Mouse (Mus musculus) liver (tissue): Measurements from ENCODE around the gene Snap91.
A peak's percentile ranks its signal among the peaks of the same experiment; 100 is the strongest.

Experiments used
- DNase-seq: peaks from one replicate; pipeline ENCODE4 v3.0.0-alpha.2; 2020; ENCODE audit warnings: mixed read lengths

The Snap91 gene

DNA sequence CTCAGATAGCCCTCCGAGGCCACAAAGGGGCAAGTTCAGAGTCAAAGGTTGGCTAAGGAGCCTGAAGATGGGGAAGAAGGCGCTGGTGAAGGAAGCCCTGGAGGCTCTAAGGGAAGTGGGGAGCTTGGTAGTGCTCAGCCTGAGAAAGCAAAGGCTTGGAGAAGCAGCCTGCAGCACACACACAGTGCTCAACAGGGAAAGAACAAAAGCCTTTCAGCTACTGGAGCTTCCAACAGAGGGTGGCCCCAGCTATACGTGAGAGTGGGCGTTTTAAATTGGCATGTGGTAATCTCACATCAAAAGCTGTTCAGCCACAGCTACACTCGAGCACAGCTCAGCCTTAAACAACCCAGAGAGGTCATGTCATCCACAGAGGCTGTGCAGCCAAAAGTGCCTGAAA, 67.1 kb downstream of the Snap91 start:
- DNase-seq: no peak

GRCm38 (mm10) chr9:86810696-86811232, 69.7 kb downstream of the Snap91 start:
- DNase-seq: no peak

DNA sequence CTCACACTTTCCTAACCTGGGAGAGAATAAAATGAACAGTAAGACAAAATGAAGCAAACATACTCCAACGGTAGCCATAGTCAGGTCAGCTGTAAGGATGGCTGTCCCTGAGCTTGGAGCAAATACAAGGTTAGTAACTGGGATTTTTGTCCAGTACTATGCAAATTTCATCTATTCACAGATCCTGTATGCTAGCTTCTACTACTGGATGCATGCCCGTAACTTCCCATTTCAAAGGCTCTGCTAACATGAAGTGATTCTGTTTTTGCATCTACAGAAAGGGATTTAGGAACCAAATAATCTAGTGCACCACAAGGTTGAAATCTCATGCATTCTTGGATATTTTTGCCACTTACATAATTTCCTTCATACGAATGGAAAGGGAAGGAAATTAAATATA, 70.2 kb downstream of the Snap91 start:
- no peak for DNase-seq

DNA sequence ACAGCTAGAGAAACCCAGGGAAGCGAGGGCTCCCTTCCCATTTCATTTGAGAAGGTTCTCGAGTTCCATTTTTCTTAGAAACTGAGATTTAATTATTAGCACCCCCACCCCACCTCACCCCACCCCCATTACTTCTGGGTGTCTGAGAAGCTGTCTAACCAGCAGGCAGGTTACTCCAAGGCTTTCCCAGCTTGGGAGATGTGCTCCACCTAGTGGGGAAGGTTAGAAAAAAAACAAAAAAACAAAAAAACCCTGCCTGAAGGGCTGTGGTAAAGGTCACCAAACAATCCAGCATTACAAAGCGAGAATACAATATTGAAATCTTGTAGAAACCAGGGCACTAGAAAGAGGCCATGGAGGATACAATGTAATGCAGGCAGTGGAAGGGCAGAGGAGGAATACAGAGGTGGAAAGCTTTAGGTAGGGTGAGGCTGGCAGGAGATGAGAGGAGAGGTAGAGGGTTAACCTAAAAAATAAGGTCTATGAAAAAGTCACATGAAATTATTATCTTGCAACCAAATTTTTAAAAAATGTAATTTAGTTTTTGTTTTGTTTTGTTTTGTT, 79.8 kb downstream of the Snap91 start:
- no peak for DNase-seq

- no peak for DNase-seq
Observed at GRCm38 (mm10) chr9:86799099-86799498, 81.4 kb downstream of the Snap91 start.

DNA sequence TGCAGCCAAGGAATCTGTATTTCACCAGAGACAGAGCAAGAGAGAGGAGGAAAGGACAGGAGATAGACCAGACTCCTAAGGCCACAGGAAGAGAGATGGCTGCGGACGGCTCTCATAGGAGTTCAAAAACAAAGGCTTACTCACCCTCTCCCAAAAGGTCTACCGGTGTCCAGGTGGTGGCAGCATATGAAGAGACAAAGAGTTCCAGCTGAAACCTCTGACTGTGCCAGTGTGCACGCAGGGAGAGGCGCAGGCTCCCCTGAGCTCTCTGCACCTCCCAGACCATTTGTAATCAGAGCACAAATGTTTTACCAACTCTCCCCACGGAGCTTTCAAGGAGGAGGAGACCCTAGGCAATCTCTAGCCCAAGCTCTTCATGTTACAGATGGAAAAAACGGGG, 81.8 kb downstream of the Snap91 start:
- no peak for DNase-seq

DNA sequence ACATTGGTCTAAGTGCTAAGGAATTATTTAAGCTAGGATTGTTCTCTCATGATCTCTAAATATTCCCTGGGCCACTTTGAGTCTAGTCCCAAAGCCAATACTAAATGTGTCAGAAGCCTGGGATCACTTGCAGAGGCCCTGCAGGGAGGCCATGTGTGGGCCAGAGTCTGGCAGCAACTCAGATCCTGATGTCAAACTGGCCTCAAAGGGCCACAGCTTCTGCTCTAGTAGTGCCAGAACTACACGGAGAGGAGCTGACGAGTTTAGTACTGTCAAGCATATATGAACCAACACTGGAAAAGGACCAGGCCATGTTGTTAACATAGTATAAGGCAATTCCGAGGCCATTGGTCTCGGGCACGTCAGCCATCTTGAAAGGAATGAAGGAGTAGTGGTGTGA, 82.3 kb downstream of the Snap91 start:
- DNase-seq: no peak

- no peak for DNase-seq
Observed at GRCm38 (mm10) chr9:86797553-86797952, 82.9 kb downstream of the Snap91 start.

- no peak for DNase-seq
Observed at GRCm38 (mm10) chr9:86795236-86795635, 85.2 kb downstream of the Snap91 start.

GRCm38 (mm10) chr9:86791927-86792326, 88.5 kb downstream of the Snap91 start:
- no peak for DNase-seq

GRCm38 (mm10) chr9:86789186-86789585, 91.3 kb downstream of the Snap91 start:
- DNase-seq: no peak

- no peak for DNase-seq
Observed at GRCm38 (mm10) chr9:86782836-86783235, 97.6 kb downstream of the Snap91 start.

DNA sequence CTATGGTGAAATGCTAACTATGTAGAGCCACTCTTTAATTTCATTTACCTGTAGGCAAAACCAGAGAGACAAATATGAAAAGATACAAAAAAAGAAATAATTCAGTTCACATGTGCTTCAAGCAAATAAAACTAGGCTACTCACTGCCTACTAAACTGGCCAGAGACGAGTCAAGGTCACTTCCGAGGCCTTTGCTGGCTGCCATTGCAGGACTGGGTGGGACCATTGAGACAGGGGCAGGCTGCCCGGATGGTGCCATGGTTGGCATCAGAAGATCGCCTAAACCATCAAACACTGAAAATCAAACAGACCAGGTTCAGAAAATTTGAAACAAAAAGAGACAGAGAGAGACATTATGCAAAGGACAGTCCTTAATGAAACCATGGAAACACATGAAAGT, 99.0 kb downstream of the Snap91 start:
- no peak for DNase-seq

GRCm38 (mm10) chr9:86778212-86778611, 102.2 kb downstream of the Snap91 start:
- no peak for DNase-seq

DNA sequence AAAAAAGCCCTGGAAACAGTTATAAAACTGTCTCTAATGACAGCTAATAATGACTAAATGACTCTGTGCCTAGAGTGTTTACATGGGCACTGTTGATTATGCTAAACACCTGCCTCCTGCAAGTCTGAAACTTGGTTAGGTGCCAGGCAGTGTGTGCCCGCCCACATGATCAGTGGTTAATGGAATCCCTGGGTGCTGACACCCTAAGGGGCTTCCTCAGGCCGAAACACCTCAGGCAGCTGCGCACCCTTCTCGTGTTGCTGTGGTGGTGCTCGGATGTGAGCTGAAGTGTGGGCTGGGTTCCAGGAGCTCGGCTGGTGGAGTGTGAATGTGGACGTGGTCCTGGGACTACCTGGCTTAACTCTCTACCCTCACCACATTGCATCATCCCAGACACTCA, 103.1 kb downstream of the Snap91 start:
- no peak for DNase-seq

- DNase-seq: no peak
Observed at GRCm38 (mm10) chr9:86775374-86775773, 105.1 kb downstream of the Snap91 start.

DNA sequence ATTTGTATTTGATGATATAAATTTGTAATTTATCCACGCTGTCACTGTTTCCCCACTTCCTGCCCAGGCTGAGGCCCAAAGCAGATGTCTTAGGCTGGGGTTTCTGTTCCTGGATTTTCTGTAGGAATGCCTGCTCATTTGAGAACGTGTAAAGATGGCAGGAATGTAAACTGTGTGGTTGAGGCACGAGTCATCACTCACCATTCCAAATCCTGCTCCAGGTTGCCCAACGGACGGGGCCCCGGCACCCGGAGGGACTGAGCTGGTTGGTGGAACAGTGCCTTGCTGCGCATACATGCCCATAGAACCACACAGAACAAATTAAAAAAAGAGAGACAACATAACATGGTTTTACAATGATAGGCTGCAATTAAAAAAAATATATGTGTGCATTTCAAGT, 106.5 kb downstream of the Snap91 start:
- DNase-seq: no peak

DNA sequence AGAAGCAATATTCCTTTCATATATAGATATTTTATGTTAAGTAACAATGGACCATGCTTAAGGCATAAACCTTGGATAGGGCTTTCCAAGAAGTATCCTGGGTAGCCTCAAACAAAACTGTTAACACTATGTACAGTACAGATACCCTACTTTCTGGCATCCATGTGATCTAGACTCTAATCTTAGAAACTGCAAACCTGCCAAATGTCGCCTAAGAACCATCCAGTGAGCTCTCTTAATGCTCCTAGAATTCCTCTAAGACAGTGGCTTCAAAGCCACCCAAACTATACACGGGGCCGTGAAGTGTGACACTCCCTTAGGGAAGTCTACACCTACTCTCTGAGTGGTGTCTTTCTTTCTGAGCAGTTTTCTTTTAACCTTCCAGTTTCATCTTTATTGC, 107.6 kb downstream of the Snap91 start:
- DNase-seq: no peak

DNA sequence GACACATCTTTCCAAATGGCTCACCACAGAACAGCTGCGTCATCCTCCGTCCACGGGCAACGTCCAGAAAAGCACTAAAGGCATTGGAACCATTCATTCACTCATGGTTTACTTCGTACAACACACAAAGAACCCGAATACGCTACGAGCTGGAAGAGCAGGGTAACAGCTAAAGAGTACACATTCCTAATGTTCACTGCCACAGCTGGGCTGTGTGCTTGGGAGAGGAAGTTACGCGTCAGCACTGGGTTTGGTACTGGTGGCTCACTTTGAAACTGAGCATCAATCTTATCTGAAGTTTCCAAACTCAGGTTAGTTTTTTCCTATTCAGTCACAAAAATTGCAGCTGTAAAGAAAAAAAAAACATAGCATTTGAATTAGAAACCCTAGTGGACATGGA, 113.5 kb downstream of the Snap91 start:
- DNase-seq: no peak

DNA sequence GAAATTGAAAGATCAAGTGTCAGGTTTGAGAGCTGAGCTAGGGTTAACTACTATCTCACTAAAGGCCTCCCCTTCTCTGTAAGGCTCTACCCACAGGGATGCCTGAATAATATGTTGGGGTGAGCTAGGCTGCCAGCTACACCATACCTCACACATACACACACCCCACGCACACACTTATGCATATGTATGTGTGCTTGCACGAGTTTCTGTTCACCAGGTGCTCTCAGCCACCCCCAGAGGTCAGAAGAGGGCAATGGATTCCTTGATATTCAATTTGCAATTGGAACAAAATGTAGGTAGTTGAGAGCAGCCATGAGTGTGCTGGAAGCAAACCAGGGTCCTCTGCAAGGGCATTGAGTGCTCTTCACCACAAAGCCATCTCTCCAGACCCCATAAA, 116.5 kb downstream of the Snap91 start:
- DNase-seq: no peak

- DNase-seq: no peak
Observed at GRCm38 (mm10) chr9:86762477-86763376, 117.7 kb downstream of the Snap91 start.

DNA sequence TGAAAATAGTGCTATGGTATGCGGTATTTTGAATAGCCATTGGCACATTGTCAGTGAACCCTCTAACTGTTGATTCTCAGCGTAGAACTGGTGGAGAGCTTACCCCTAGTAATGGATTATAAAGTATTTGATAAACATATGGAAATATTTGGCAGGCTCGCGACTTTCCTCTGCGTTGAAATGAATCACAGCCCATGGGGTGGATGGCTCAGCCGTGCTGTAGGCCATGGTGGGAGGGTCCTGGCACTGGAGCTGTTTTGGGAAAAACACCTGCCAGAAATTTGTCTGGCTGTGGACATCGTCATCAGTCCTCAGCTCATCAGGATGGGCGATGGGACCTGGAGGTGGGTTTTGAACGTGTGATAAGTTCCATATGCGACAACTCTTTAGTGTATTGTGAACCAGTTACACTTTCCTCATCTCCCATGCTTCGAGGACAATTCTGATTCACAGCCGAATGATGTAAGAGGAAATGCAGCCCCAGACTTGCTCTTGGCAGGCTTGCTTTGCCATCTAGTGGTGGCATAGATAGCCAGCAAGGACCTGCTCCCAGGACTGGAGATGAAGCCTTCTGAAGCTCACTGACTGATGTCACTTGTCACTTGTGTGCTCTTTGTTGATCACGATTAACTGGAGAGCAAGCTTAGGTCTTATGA, 134.4 kb downstream of the Snap91 start:
- DNase-seq: peak; percentile 33

DNA sequence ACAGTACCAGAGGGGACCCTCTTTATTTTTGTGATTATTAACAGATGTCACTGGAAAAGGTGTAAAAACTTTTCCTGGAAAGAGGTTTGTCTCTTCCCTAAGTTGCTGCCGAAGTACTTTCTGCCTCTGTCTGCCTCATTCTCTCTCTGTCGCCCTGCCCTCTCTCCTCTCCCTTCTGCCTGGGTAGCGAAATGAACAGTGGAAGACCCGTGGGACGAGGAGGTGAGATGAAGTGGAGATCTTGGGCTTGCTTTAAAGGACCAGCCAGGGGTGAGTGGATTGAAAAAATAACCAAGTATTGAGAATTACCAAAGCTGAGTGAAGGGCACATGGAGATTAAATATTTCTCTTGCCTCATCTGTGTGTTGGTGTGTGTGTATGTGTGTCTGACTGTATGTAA, 136.4 kb downstream of the Snap91 start:
- DNase-seq: no peak
